Mouse (Mus musculus): ENCODE results near the gene Cpt1c. TPM values are rescaled to one million over a fixed set of nuclear protein-coding genes. Genes with fewer than 3 reads are reported as not detected.
A peak's percentile ranks its signal among the peaks of the same experiment; 100 is the strongest.

The Cpt1c gene
- polyA plus RNA-seq, 1 experiment = 102 TPM

- TF ChIP-seq CTCF (IDR thresholded peaks at IDR 0.05; ENCODE audit: borderline replicate concordance, extremely low read depth, insufficient read depth, insufficient read length) (no peak), POLR2A (IDR thresholded peaks at IDR 0.05; ENCODE audit: borderline replicate concordance, extremely low read depth, insufficient read depth, insufficient read length, poor library complexity, severe bottlenecking) (no peak)
- DNase-seq (ENCODE audit: low read depth) = no peak
These were observed 23.3 kb upstream of the Cpt1c start for GRCm38 (mm10) chr7:44997940-44998428.

DNA sequence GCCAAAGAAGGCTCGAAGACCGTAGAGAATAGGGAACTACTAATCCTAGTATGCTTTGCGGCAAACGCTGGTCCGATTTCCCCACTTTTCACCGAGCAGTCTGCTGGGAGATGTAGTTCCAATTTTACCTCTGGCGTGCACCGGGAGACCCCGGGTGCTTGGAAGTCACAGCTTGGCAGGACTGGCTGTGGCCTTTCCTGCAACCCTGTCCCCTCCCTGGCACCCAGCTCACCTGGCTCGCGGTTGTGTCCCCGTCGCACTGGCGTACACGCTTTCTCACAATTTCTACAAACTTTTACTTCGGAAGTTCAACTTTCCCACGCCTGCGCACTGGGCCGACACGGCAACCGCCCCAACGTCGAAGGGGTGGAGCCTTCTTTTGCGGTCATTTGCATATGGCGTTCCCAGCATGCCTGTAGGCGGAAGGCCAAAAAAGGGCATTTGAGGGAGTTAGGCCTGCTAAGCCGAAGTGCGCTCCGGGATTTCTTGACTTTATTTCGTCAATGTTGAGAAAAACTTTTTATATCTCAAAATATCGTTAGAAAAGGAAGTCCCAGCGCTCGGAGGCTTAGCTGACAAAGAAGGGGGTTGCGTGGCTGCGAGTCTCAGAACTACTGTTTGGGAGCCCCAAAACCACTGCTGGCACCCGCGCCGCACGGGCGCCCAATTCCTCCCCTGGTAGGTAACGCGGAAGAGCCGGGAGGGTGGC, 22.7 kb upstream of the Cpt1c start, which contains the start of gene Irf3:
TSS of gene Irf3 (plus strand) at position 418 of the 709 bp plus-strand sequence.
- no peak for TF ChIP-seq POLR2A (IDR thresholded peaks at IDR 0.05; ENCODE audit: borderline replicate concordance, extremely low read depth, insufficient read depth, insufficient read length, poor library complexity, severe bottlenecking)
- no peak for TF ChIP-seq CTCF (IDR thresholded peaks at IDR 0.05; ENCODE audit: borderline replicate concordance, extremely low read depth, insufficient read depth, insufficient read length)
- DNase-seq (ENCODE audit: low read depth) = peak; percentile 98

DNA sequence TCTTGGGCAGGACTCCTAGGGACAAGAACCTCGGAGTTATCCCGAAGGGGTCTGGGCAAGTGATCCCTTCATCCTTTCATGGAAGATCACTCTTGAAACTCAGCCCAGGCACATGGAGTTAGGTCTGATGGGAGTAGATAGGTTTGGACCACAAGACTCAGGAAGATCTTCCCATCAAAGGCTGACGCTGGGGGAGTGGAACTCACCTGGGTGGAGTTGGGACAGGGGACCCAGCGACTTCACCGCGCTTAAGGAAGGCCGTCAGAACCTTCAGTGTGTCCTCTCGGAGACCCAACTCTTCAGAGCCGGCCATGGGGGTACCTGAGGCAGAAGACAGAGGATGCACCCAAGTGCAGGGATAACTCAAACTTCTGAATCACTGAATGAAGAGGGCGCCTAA, 22.0 kb upstream of the Cpt1c start:
- TF ChIP-seq CTCF (IDR thresholded peaks at IDR 0.05; ENCODE audit: borderline replicate concordance, extremely low read depth, insufficient read depth, insufficient read length) (no peak), POLR2A (IDR thresholded peaks at IDR 0.05; ENCODE audit: borderline replicate concordance, extremely low read depth, insufficient read depth, insufficient read length, poor library complexity, severe bottlenecking) (no peak)
- no peak for DNase-seq (ENCODE audit: low read depth)

DNA sequence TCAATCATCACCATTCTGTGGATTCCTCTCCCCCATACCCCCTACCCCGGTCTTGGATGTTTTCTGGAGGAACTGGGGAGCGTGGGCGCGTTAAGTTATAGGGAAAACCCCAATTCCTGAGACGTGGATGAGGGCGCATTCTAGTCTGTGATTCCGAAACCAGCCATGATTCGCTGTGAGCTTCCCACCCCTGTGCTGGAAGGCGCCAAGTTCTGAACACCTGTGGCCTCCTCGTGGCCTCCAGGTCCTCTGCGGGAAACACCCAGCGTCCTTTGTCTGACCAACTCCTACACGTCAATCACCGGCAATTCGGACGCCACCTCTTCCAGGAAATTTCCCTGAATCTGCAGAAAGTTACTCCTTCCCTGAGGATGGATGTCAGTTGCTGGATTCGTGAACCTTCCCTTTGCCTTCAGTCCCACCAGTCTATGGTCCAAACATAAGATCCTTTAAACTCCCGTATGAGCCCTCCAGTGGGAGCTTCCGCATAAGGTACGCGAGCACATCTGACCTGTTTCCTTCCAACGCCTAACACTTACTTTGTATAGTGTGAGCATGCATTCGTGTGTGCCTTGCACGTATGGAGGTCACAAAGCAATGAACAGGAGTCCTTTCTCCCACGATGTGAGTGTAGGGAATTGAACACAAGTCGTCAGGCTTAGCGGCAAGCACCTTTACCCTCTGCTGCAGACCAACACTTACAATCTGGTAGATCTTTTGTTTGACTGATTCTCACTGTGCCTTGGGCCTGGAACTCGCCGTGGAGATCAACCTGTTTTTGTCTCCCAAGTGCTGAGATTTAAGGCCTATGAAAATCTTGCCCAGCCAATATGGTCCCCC, 12.4 kb upstream of the Cpt1c start:
- peak; percentile 41; the same call in 1 of the 2 replicates for TF ChIP-seq POLR2A (IDR thresholded peaks at IDR 0.05; ENCODE audit: borderline replicate concordance, extremely low read depth, insufficient read depth, insufficient read length, poor library complexity, severe bottlenecking)
- TF ChIP-seq CTCF (IDR thresholded peaks at IDR 0.05; ENCODE audit: borderline replicate concordance, extremely low read depth, insufficient read depth, insufficient read length) = no peak
- no peak for DNase-seq (ENCODE audit: low read depth)

DNA sequence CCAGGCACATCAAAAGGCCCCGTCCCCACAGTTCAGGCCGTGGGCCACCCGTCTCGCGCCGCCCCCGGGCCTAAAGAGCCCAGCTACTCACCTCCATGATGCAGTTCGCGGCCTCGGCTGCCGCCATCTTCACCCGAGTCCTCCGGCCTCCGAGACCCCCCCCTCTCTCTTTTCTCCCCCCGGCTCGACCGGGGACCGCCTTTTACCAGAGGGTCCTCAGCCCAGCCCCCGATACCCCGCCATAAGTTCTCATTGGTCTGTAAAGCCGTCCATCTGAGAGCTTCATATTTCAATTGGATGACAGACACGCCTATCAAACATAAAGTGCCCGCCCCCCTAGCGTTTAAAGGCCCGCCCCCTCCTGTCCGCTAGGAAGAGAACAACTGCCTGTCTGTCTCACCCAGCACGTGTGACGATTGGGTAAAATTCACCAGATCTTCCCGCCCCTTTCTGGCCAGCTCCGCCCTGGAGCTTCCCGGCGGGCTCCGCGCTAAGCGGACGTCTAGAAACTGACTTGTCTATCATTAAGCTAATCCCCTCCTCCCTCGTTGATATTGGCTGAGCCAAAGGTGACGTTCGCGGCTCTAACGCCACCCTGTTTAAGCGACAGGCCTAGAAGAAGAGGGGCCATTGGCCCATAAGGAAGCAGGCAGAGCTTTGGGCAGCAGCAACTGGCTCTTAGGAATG, 11.7 kb upstream of the Cpt1c start, which contains the start of gene Prmt1:
TSS of gene Prmt1 (minus strand) at position 377 of the 687 bp plus-strand sequence.
- peak; percentile 86; the same call in 1 of the 2 replicates for TF ChIP-seq POLR2A (IDR thresholded peaks at IDR 0.05; ENCODE audit: borderline replicate concordance, extremely low read depth, insufficient read depth, insufficient read length, poor library complexity, severe bottlenecking)
- TF ChIP-seq CTCF (IDR thresholded peaks at IDR 0.05; ENCODE audit: borderline replicate concordance, extremely low read depth, insufficient read depth, insufficient read length) = no peak
- peak; percentile 100 for DNase-seq (ENCODE audit: low read depth)

GRCm38 (mm10) chr7:44985595-44986191, 11.0 kb upstream of the Cpt1c start:
- DNase-seq (ENCODE audit: low read depth) = peak; percentile 81
- TF ChIP-seq CTCF (IDR thresholded peaks at IDR 0.05; ENCODE audit: borderline replicate concordance, extremely low read depth, insufficient read depth, insufficient read length) (peak; percentile 47; the same call in 1 of the 2 replicates), POLR2A (IDR thresholded peaks at IDR 0.05; ENCODE audit: borderline replicate concordance, extremely low read depth, insufficient read depth, insufficient read length, poor library complexity, severe bottlenecking) (no peak)

DNA sequence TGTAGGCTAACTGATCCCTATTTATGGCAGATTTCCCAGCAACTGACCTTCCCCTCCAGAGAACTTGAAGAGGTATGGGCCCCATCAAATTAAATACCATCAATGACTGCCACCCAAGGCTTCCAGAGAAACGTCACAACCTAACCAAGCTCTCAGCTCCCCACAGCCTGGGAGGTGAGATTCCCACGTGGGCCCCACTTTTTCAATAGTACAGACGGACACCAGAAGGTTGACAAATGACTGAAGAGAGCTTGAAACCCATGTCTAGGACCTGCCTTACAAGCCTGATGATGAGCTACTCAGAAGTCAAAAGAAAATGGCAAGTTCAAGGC, 10.1 kb upstream of the Cpt1c start:
- no peak for TF ChIP-seq POLR2A (IDR thresholded peaks at IDR 0.05; ENCODE audit: borderline replicate concordance, extremely low read depth, insufficient read depth, insufficient read length, poor library complexity, severe bottlenecking)

DNA sequence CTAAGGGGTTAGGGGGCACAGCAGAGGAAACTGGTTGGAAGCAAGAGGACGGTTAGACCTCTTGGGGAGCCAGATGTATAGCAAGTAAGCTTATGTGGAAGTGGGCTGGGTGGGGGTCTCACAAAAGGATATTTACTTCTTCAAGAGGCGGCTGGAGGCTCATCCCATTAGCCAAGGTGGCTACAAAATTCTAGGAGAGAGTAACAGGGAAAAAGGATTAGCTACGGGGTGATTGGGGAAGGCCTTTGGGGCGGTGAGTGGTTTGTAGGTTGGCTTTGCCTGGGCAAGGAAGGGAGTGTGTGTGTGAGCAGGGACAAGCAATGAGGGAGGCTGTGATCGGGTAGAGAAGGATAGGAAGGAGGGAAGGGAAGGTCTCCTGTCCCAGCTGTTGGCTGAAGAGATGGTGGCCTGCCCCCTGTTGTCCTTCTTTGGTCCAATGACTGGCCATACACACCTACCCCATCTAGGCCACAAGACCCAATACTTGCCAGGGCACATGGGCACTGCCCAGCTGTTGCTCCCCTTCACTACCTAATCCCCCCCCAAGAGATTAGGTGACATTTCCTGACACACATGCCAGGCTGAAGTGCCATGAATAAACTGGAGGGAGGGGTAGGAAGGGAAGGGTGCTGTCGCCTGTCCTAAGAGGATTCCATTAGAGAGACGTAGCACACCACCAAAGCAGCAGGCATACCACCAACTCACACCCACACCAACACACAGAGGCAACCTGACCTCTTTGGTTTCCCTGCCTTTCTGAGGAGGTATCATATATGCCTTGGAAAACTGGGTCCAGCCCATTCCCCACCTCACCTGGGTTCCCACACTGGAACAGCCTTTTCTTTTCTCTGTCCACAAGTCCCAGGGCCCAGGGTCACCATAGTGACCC, 9.5 kb upstream of the Cpt1c start:
- TF ChIP-seq POLR2A (IDR thresholded peaks at IDR 0.05; ENCODE audit: borderline replicate concordance, extremely low read depth, insufficient read depth, insufficient read length, poor library complexity, severe bottlenecking) = no peak
- TF ChIP-seq CTCF (IDR thresholded peaks at IDR 0.05; ENCODE audit: borderline replicate concordance, extremely low read depth, insufficient read depth, insufficient read length) = no peak
- DNase-seq (ENCODE audit: low read depth) = no peak

More for the DNA sequence above, 10.1 kb upstream of the Cpt1c start:
- DNase-seq (ENCODE audit: low read depth) = no peak

DNA sequence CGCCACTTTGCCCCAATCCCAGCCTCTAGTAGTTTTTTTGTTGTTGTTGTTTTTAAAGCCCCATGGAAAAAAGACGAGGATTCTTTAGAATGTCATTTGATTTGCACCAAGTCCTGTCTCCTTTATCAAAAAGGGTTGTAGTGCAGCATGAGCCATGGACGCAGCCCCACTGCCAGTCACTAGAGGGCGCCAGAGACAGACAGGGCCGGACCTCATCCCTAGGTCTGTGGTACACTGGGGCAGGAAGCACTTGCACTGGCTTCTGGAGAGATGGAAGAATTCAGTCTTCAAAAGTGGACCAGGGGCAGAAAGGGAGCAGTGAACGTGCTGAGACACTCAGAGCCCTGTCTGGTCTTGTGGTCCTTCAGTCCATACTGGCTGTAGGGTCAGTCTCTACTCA, 8.4 kb upstream of the Cpt1c start:
- TF ChIP-seq CTCF (IDR thresholded peaks at IDR 0.05; ENCODE audit: borderline replicate concordance, extremely low read depth, insufficient read depth, insufficient read length) (peak; percentile 99), POLR2A (IDR thresholded peaks at IDR 0.05; ENCODE audit: borderline replicate concordance, extremely low read depth, insufficient read depth, insufficient read length, poor library complexity, severe bottlenecking) (no peak)
- DNase-seq (ENCODE audit: low read depth) = peak; percentile 83

- TF ChIP-seq CTCF (IDR thresholded peaks at IDR 0.05; ENCODE audit: borderline replicate concordance, extremely low read depth, insufficient read depth, insufficient read length) (no peak), POLR2A (IDR thresholded peaks at IDR 0.05; ENCODE audit: borderline replicate concordance, extremely low read depth, insufficient read depth, insufficient read length, poor library complexity, severe bottlenecking) (no peak)
- DNase-seq (ENCODE audit: low read depth) = no peak
These were observed 6.9 kb upstream of the Cpt1c start for GRCm38 (mm10) chr7:44981539-44981938.
